25 mouse cellular contexts compared by ENCODE assay signal in the genomic region with DNA sequence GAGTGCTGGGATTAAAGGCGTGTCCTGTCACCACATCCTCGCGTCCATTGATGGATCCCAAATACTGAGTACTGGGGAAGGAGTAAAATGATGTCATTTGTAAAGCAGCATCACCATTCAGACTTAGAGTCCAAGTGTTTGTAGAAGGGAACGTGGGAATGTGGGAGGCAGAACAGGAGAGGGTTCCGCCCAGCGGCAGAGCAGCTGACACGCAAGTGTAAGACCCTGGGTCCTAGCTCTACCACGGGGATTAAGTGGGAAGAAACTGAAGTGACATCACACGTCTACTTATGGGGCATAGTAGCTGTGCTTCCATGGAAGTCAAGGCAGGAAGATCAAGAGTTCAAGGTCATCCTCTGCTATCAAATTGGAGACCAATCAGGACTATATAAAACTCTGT. TPM values are rescaled to one million over a fixed set of nuclear protein-coding genes. Genes with fewer than 3 reads are reported as not detected.
DNase-seq lines count a peak whose midpoint lies in the region; ATAC-seq lines count a peak whose summit lies in the region.
"Had no signal": no experiment of that assay in that cellular context is flagged by ENCODE, and none has a peak within 500 bp of the region (broad histone marks: within the 10 kb centered on the region; RNA-seq: fewer than 3 reads in every experiment).

No protein-coding gene starts in this region.

- H3K4me3 ChIP-seq in heart, embryonic 12.5 days = no peak overlapping the region
- H3K4me3 ChIP-seq: embryonic facial prominence, embryonic 13.5 days; embryonic facial prominence, embryonic 15.5 days; erythroblast, embryonic 14.5 days; forebrain, embryonic 10.5 days; forebrain, embryonic 13.5 days; forebrain, embryonic 15.5 days had no signal

- 77% methylated on average over 9 of the region's 9 CpGs for whole genome bisulfite sequencing in heart, embryonic 12.5 days

- no peak for ATAC-seq in heart, embryonic 12.5 days (ENCODE audit: insufficient number of reproducible peaks, low FRiP score)
- ATAC-seq: CD4-positive, CD25-positive, alpha-beta regulatory T cell, adult 4 months; forebrain, embryonic 13.5 days; forebrain, embryonic 15.5 days had no signal

- H3K27me3 ChIP-seq in heart, embryonic 12.5 days (replicated peaks) = no peaks in the 10 kb centered on the region
- H3K27me3 ChIP-seq: CH12.LX; embryonic facial prominence, embryonic 13.5 days; embryonic facial prominence, embryonic 15.5 days; forebrain, embryonic 13.5 days; forebrain, embryonic 15.5 days had no signal

- H3K9me3 ChIP-seq in heart, embryonic 12.5 days (replicated peaks) = no peaks in the 10 kb centered on the region
- H3K9me3 ChIP-seq: embryonic facial prominence, embryonic 13.5 days; embryonic facial prominence, embryonic 15.5 days; forebrain, embryonic 10.5 days; forebrain, embryonic 13.5 days; forebrain, embryonic 15.5 days; G1E had no signal

- intact Hi-C loops in heart, postnatal 25 days (cut with DNase I) = loop anchor here (5.0 kb wide), 1 partner anchor 229 kb away; no protein-coding TSS in a partner anchor

- 0 out of 2 replicates have a peak overlapping the region, but pooled peaks have one; percentile 6 for H3K9ac ChIP-seq in heart, embryonic 12.5 days
- H3K9ac ChIP-seq: embryonic facial prominence, embryonic 13.5 days; embryonic facial prominence, embryonic 15.5 days; forebrain, embryonic 13.5 days; forebrain, embryonic 15.5 days had no signal

- peak; percentile 37 for DNase-seq in cerebellum, adult 9-10 months
- DNase-seq in cerebellum, postnatal 36 days = no peak
- DNase-seq in heart, postnatal 25 days (ENCODE audit: low spot score) = no peak
- DNase-seq in ZHBTc4 (ENCODE audit: low read depth, low spot score) = peak; percentile 44
- no peak for DNase-seq in right cerebral cortex, postnatal 36 days (ENCODE audit: low spot score in 2 of 2)
- DNase-seq: adrenal gland, adult 2 months; adrenal gland, postnatal 10 days; adrenal gland, postnatal 25 days; B cell, adult 2 months; cerebellum, adult 11 months; cerebellum, adult 18-20 months; cerebellum, adult 8-10 months; cerebellum, postnatal 10 days; cerebellum, postnatal 25 days; embryo, embryonic 11 days had no signal

- H3K4me1 ChIP-seq in heart, embryonic 12.5 days (replicated peaks) = peaks cover 16% of the 10 kb centered on the region

- no peak overlapping the region for H3K27ac ChIP-seq in heart, embryonic 12.5 days (ENCODE audit: poor library complexity, severe bottlenecking)
- H3K27ac ChIP-seq: embryonic facial prominence, embryonic 13.5 days; embryonic facial prominence, embryonic 15.5 days; forebrain, embryonic 10.5 days; forebrain, embryonic 13.5 days; forebrain, embryonic 15.5 days had no signal

- no peak overlapping the region for H3K4me2 ChIP-seq in heart, embryonic 12.5 days
- H3K4me2 ChIP-seq: embryonic facial prominence, embryonic 13.5 days; embryonic facial prominence, embryonic 15.5 days; forebrain, embryonic 13.5 days; forebrain, embryonic 15.5 days had no signal

- no peaks in the 10 kb centered on the region for H3K36me3 ChIP-seq in heart, embryonic 12.5 days
- H3K36me3 ChIP-seq: embryonic facial prominence, embryonic 13.5 days; embryonic facial prominence, embryonic 15.5 days; forebrain, embryonic 10.5 days; forebrain, embryonic 15.5 days had no signal

RNA-seq across cellular contexts. Expression of a gene that starts 2.7 kb away (rescaled TPM):
- polyA plus RNA-seq in heart, embryonic 12.5 days (2016; fragmentation: Nextera tagmentation; extraction: Ambion mirVana) = 95.9 and 113 TPM in 2 replicates
- total RNA-seq in heart, postnatal 25 days (2021) = 100 to 1,000 TPM; 107 to 108 TPM

RNA-seq across cellular contexts. Expression of a gene that starts 54.1 kb away (rescaled TPM):
- polyA plus RNA-seq in heart, embryonic 12.5 days (2016; fragmentation: Nextera tagmentation; extraction: Ambion mirVana) = 52.4 and 52.5 TPM in 2 replicates
- total RNA-seq in heart, postnatal 25 days (2021) = 100 to 1,000 TPM; 102 to 110 TPM

Comparison
In these comparisons a context has a peak if more than half of its experiments do, and no peak if none do; other contexts are left out.
1. DNase-seq: peak in cerebellum, adult 9-10 months (single experiment) and ZHBTc4 (single experiment); none in cerebellum, postnatal 36 days (0 of 2), heart, postnatal 25 days (single experiment) and right cerebral cortex, postnatal 36 days (0 of 2).